Mouse (Mus musculus) gastrocnemius, postnatal 25 days (tissue): Measurements from ENCODE around the gene Syne2. TPM values are rescaled to one million over a fixed set of nuclear protein-coding genes. Genes with fewer than 3 reads are reported as not detected.
A peak's percentile ranks its signal among the peaks of the same experiment; 100 is the strongest.
"Not testable (repeated sequence)": the region's sequence is repeated elsewhere in the genome, so short reads cannot be mapped to it uniquely, and the experiment has no call there.

Experiments
- DNase-seq: peaks from one replicate; pipeline ENCODE4 v3.0.0; 2022
- microRNA-seq, 2 experiments: library from miRNA; unstranded; fragments of <30 nt; microRNA quantifications; one replicate each; pipeline ENCODE4 v1.2.0; 2021; ENCODE audit warnings: borderline replicate concordance in 2 of 2
- total RNA-seq, 2 experiments: library from RNA; stranded (reverse); gene quantifications; 1 replicate in 1 of 2; 2 replicates in 1 of 2; pipeline ENCODE4 v1.2.3; 2021

Syne2 gene
- total RNA-seq, 2 experiments from 2014 or later, result 13.2 to 13.5 TPM

- DNase-seq, result no peak
These were observed 284.7 kb downstream of the Syne2 start for GRCm38 (mm10) chr12:76102621-76103020.

- peak; percentile 87 for DNase-seq
These were observed 286.8 kb downstream of the Syne2 start for GRCm38 (mm10) chr12:76104596-76105351.

- no peak for DNase-seq
These were observed 291.9 kb downstream of the Syne2 start for GRCm38 (mm10) chr12:76109646-76110405.

DNA sequence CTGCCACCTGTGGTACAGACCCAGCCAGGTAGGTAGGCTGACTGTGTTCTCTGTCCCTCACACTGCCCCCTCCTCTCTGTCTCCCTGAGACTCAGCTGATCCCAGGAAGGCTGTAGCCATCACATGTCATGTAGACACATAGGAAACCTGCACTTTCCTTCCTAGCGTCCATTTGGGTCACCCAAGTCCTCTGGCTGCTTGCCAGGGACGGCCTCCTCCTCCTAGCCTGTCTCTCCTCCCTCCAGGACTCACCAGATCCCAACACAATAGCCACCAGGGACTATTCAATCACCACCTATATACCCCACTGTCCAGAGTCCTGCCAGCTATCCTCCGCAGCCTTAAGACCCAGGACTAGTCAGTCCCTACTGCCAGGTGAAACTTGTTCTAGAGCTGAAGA, 293.1 kb downstream of the Syne2 start:
- no peak for DNase-seq

GRCm38 (mm10) chr12:76116577-76116976, 298.6 kb downstream of the Syne2 start:
- DNase-seq, result no peak

DNA sequence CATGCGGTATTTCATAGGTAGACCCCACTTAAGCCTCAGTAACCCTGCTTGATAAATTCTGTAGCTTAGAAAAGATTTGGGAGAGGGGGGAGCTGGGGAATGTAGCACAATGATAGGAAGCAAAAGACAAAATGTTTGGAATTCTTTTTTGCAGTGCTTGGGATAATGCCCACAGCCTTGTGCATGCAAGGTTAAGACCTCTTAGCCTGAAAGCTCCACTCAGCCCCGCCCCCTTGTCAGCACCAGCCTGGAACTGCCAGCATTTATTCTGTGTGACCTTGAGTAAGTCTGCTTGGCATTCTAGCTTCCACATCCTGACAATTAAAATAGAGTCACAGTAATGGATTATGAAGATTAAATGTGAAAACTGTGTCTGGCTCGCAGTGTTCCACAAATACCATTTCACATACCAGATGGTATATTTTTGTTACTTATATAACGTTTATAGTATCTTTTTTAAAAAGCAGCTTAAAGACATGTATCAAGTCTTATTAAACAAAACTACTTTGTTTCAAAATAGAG, 299.8 kb downstream of the Syne2 start:
- no peak for DNase-seq

- DNase-seq, result no peak
These were observed 305.3 kb downstream of the Syne2 start for GRCm38 (mm10) chr12:76123223-76123622.

DNA sequence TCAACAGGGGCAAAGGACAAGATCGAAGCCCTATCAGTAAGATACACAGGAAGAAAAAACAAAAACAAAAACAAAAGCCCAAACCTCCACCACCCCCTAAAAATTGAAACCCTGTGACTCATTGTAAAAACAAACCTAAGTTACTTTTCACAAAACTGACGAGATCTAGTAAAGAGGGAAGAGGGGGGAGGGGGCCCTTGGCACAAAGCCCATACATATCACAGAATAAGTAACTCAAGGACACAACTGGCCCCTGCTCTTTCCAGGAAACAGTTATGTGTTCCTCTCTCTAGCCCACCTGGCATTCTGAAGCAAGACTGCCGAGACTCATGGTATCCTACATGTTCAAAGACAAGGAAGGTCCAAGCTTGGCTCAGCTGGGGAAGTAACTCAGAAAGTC, 310.4 kb downstream of the Syne2 start:
- no peak for DNase-seq

GRCm38 (mm10) chr12:76128831-76129230, 310.9 kb downstream of the Syne2 start:
- peak; percentile 52 for DNase-seq

DNA sequence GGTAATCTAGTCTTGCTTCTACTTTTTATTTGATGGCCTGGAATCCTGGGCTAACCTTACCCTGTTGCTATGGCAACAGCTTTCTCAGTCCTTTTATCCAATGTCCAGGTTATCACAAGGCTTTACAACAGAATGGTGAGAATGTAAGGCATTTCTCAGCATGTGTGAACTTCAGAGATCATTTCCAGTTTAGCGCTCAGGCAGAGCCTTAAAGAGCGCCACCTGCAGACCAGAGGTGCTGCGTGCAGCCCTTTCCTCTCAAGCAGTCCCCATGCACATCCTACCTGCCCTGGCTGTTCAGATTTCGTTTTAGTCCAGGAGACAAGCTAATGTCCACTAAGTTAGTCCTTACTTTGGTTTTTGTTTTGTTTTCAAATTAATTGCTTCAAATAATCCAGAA, 312.3 kb downstream of the Syne2 start:
- DNase-seq, result no peak

DNA sequence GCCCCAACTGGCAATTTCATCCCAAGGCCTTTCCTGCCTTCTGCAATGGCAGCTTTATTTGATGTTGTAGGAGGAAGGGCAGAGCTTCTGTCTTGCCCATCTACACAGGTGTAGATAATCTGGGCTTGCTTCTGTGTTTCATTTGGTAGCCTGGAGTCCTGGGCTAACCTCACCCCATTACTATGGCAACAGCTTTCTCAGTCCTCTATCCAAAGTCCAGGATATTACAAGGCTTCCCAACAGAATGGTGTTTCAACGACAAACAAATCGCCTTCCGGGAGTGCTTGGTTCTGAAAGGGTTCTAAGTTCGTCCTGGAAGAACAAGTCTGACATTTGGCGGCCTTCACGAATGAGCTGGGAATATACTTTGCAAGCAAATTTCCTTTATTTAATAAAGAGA, 313.0 kb downstream of the Syne2 start:
- DNase-seq, result no peak

GRCm38 (mm10) chr12:76132591-76132990, 314.7 kb downstream of the Syne2 start:
- DNase-seq, result no peak

- DNase-seq, result not testable (repeated sequence)
These were observed 315.1 kb downstream of the Syne2 start for GRCm38 (mm10) chr12:76133081-76133480.

- no peak for DNase-seq
These were observed 318.8 kb downstream of the Syne2 start for GRCm38 (mm10) chr12:76136701-76137100.

GRCm38 (mm10) chr12:76152389-76152788, 334.5 kb downstream of the Syne2 start:
- DNase-seq, result not testable (repeated sequence)

Small RNA genes within 50 kb of the gene (microRNA-seq; reads per million reads assigned to microRNA genes)
- 0 to 1.1 reads per million in 2 experiments for gene Mir5101

Other genes starting within 250 kb of the Syne2 start
- 10 to 100 TPM; 25.3 to 26.7 TPM for gene Ppp2r5e, start 221.9 kb upstream of the Syne2 start, total RNA-seq
- gene Wdr89, start 148.6 kb upstream of the Syne2 start, total RNA-seq, result 1 to 10 TPM; 1.6 to 1.7 TPM
- gene Sgpp1, start 82.4 kb upstream of the Syne2 start, total RNA-seq, result 10 to 100 TPM; 12.3 to 12.9 TPM